Mouse (Mus musculus): Measurements from ENCODE around the gene Bola1. TPM values are rescaled to one million over a fixed set of nuclear protein-coding genes. Genes with fewer than 3 reads are reported as not detected.
A peak's percentile ranks its signal among the peaks of the same experiment; 100 is the strongest.
"Not testable (repeated sequence)": the region's sequence is repeated elsewhere in the genome, so short reads cannot be mapped to it uniquely, and the experiment has no call there.

Bola1 gene
- polyA plus RNA-seq, 1 experiment from 2014 or later: 56.4 TPM

DNA sequence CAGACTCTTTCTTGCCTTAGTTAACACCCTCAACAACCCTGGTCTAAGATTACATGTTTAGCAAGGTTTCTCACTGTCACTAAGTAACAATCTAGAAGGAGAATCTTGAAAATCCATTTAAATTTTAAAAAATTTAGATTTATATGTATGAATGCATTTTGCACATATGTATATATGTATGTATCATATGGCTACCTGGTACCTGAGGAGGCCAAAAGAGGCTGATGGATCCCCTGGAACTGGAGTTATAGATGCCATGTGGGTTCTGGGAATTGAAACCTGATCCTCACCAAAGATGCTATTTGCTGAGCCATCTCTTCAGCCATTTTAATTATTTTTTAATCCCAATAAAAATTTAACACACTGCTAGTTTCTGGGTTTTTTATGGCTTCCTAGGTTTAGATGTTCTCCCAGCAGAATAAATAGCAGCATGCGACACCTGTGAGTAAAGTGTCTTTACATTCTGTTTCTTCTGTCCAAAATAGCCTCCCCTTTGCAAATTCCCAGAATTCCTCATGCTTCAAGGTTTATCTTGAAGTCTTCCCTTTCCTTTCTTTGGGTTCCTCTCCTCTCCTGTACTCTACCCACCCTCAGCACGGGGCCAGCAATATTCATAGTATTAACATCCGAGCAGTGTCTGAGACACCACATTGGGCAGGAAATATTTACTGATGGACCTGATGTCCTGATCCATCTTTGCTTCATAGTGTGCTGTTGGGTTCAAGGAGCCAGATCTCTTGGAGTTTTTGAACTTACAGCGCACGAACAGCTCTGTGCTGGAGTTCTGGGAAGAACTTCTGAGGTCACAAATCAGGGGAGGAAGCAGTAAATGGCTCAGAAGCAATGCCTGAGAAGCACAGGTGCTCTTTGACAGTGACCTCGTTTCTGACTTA, 28.9 kb upstream of the Bola1 start:
- H3K4me1 ChIP-seq (replicated peaks; ENCODE audit: control insufficient read depth, insufficient read depth, low read length): peaks cover 12% of the 10 kb centered on the region
- H3K4me3 ChIP-seq (ENCODE audit: low read depth, low read length): 0 out of 2 replicates have a peak overlapping the region, but pooled peaks have one; percentile 6
- TF ChIP-seq CTCF (IDR thresholded peaks at IDR 0.05; ENCODE audit: low read depth): no peak
- ATAC-seq: no peak
- H3K9ac ChIP-seq (ENCODE audit: low read depth, low read length): no peak overlapping the region; the same call in 1 of the 2 replicates
- H3K9me3 ChIP-seq (ENCODE audit: control insufficient read depth): no peaks in the 10 kb centered on the region
- WGBS: 25% methylated on average over 6 of the region's 6 CpGs
- no peak overlapping the region for H3K27ac ChIP-seq (ENCODE audit: low read depth, low read length)
- H3K27me3 ChIP-seq (replicated peaks; ENCODE audit: control insufficient read depth, insufficient read depth, low read length): no peaks in the 10 kb centered on the region
- H3K36me3 ChIP-seq (ENCODE audit: control insufficient read depth, insufficient read depth): no peaks in the 10 kb centered on the region
- H3K4me2 ChIP-seq (replicated peaks; ENCODE audit: low read depth): peak overlapping the region; percentile 56

DNA sequence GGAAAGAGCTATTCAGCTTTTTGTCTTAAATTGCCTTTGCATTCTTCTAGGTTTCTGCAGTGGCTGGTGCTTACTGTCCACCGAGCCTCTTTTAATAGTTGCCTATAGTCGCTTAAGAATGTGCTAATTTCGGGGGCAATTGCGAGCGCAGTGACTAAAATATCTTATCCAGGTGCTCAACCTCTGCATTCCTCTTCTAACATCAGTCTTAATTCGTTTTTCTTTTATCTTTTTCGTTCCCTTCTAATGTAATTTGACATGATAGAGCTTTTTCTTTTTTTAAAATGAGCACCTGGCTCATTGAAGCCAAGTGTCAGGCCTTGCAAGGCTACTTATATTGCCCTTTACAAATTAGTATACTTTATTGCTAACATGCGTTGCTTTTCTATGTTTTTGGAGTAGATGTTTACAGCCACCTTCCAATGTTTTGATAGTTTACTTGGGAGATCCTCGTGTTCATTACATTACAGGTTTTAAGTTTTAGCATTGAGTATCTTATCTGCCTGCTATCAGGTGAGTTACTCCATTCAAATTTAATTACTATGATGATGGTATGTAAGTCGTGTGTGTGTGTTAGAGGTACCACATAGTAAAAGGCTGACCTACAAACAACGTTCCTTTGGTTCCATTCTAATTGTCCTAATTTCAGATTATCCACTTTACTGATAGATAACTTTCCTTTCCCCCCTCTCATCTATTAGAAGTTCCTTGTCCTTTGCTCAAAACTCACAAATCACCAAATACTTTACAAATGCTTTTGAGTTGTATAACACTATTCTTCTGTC, 28.0 kb upstream of the Bola1 start:
- H3K4me1 ChIP-seq (replicated peaks; ENCODE audit: control insufficient read depth, insufficient read depth, low read length): peaks cover 12% of the 10 kb centered on the region
- TF ChIP-seq CTCF (IDR thresholded peaks at IDR 0.05; ENCODE audit: low read depth): no peak
- no peaks in the 10 kb centered on the region for H3K36me3 ChIP-seq (ENCODE audit: control insufficient read depth, insufficient read depth)
- H3K27ac ChIP-seq (ENCODE audit: low read depth, low read length): no peak overlapping the region
- H3K4me2 ChIP-seq (replicated peaks; ENCODE audit: low read depth): peak overlapping the region; percentile 56
- H3K4me3 ChIP-seq (ENCODE audit: low read depth, low read length): peak overlapping the region; percentile 24
- 3% methylated on average over 11 of the region's 11 CpGs for WGBS
- H3K27me3 ChIP-seq (replicated peaks; ENCODE audit: control insufficient read depth, insufficient read depth, low read length): no peaks in the 10 kb centered on the region
- ATAC-seq: no peak
- no peak overlapping the region for H3K9ac ChIP-seq (ENCODE audit: low read depth, low read length)
- no peaks in the 10 kb centered on the region for H3K9me3 ChIP-seq (ENCODE audit: control insufficient read depth)

DNA sequence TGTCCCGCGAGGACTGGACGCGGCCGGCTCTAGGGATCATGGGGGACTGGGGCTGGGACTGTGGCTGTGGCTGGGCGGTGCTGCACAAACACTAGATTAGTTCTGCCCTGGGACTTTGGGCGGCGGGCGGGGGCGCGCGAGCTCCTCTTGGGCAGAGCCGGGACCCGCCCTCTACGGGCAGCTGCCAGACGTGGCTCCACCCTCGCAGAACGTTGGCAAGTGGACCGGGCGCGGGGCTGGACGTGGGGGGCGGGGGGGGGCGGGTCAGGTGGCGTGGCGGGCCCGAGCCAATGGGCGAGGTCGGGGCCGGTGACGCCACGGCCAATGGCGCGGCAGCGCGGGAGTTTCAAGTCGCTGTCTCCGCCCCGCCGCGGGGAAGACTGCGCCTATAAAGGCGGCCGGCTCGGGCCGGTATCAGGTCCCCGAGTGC, 26.9 kb upstream of the Bola1 start, which contains the start of gene Hist2h3c1:
Gene Hist2h3c1 (plus strand): TSS at position 259 of the 430 bp plus-strand sequence.
- not testable (repeated sequence) for H3K9ac ChIP-seq (ENCODE audit: low read depth, low read length); H3K9me3 ChIP-seq (ENCODE audit: control insufficient read depth); H3K27me3 ChIP-seq (replicated peaks; ENCODE audit: control insufficient read depth, insufficient read depth, low read length); H3K36me3 ChIP-seq (ENCODE audit: control insufficient read depth, insufficient read depth); H3K27ac ChIP-seq (ENCODE audit: low read depth, low read length)
- WGBS: 0% methylated on average over 1 of the region's 47 CpGs
- peak within 1 kb of the TSS; percentile 56 for H3K4me2 ChIP-seq (replicated peaks; ENCODE audit: low read depth)
- peak within 1 kb of the TSS; percentile 24 for H3K4me3 ChIP-seq (ENCODE audit: low read depth, low read length)
- ATAC-seq: peak; percentile 90
- H3K4me1 ChIP-seq (replicated peaks; ENCODE audit: control insufficient read depth, insufficient read depth, low read length): peaks cover 12% of the 10 kb centered on the region

DNA sequence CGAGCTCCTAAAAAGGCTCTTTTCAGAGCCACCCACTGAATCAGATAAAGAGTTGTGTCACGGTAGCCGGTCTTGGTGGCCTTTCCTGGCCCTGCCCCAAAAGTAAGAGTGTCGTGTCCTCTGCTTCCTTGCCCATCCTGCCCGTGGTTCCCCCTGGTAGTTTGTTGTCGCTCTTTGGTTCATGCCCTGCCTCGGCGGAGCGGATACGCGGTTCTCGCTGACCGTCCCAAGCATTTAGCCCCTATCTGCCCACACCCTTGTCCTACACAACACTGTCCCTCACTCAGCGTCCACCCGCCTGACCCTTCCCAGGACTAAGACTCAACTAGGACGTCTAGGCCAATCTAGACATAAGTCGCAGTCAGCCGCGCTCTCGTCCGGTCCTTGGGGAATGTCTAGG, 26.5 kb upstream of the Bola1 start:
- not testable (repeated sequence) for H3K27ac ChIP-seq (ENCODE audit: low read depth, low read length)
- 2% methylated on average over 10 of the region's 21 CpGs for WGBS

DNA sequence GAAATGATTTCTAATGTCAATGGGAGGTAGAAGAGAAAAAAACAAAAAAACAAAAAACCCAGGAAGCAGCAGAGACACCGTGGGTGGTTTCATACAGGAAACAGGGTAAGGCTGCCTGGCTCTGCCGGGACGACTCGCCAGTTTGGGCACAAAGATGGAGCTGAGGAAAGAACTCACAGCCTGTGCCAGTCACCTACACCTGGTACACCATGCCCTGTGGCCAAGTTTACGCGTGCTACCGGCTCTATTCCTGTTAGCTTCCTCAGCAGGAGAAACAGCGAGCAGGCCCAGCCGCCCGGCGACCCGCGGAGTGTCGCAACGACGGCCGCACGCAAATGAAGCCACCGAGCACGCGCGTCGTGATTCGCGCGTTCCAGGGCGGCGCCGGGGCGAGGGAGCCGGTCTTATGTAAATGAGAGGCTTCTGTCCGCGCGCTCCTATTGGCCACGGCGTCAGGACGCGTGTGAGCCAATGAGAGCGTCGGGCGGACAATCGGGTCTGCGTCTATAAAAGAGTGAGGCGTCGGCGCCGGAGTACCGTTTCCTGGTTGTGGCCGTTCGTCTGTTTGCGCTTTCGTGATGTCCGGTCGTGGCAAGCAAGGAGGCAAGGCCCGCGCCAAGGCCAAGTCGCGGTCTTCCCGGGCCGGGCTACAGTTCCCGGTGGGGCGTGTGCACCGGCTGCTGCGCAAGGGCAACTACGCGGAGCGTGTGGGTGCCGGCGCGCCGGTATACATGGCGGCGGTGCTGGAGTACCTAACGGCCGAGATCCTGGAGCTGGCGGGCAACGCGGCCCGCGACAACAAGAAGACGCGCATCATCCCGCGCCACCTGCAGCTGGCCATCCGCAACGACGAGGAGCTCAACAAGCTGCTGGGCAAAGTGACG, 25.7 kb upstream of the Bola1 start, which contains the start of gene Hist2h2aa1:
Gene Hist2h2aa1 (plus strand): TSS at position 495 of the 884 bp plus-strand sequence.
- peaks cover 12% of the 10 kb centered on the region for H3K4me1 ChIP-seq (replicated peaks; ENCODE audit: control insufficient read depth, insufficient read depth, low read length)
- H3K4me3 ChIP-seq (ENCODE audit: low read depth, low read length): peak within 1 kb of the TSS; percentile 43
- ATAC-seq: peak; percentile 84
- WGBS: under 1% methylated on average over 21 of the region's 88 CpGs
- H3K9ac ChIP-seq (ENCODE audit: low read depth, low read length): peak within 1 kb of the TSS; percentile 62
- peak within 1 kb of the TSS; percentile 87 for H3K27ac ChIP-seq (ENCODE audit: low read depth, low read length)
- H3K36me3 ChIP-seq (ENCODE audit: control insufficient read depth, insufficient read depth); H3K9me3 ChIP-seq (ENCODE audit: control insufficient read depth); H3K27me3 ChIP-seq (replicated peaks; ENCODE audit: control insufficient read depth, insufficient read depth, low read length): not testable (repeated sequence)
- H3K4me2 ChIP-seq (replicated peaks; ENCODE audit: low read depth): peak within 1 kb of the TSS; percentile 78

More for the DNA sequence above, 26.5 kb upstream of the Bola1 start:
- not testable (repeated sequence) for ATAC-seq; H3K9ac ChIP-seq (ENCODE audit: low read depth, low read length); H3K9me3 ChIP-seq (ENCODE audit: control insufficient read depth); H3K36me3 ChIP-seq (ENCODE audit: control insufficient read depth, insufficient read depth); H3K27me3 ChIP-seq (replicated peaks; ENCODE audit: control insufficient read depth, insufficient read depth, low read length)
- Histone ChIP-seq H3K4me3 (ENCODE audit: low read depth, low read length) (0 out of 2 replicates have a peak overlapping the region, but pooled peaks have one; percentile 23), H3K4me2 (replicated peaks; ENCODE audit: low read depth) (0 out of 2 replicates have a peak overlapping the region, but pooled peaks have one; percentile 41), H3K4me1 (replicated peaks; ENCODE audit: control insufficient read depth, insufficient read depth, low read length) (peaks cover 12% of the 10 kb centered on the region)

All from intestine, postnatal 0 days (tissue).